Mouse (Mus musculus): ENCODE results near the gene Kctd14.
"Not testable (repeated sequence)": the region's sequence is repeated elsewhere in the genome, so short reads cannot be mapped to it uniquely, and the experiment has no call there.

The Kctd14 gene

DNA sequence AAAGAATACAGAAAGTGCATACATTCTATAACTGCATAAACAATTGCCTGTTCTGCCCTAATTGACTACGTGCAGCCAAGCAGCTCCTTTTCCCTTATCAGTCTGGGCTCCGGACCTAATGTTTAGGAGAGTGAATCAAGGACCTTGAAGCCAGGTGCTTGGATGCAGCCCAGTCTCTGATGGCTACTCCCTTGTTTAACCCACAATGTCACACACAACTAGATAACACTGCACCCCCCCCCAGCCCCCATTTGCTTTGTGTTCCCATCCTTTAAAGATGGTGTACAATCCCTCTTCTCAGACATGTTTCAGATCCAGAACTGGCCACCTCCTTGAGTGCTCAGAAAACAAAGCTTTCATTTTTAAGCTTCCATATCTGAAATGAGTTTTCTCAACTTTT, at the start of gene Kctd14:
Gene Kctd14 (plus strand): TSS at position 301 of the 400 bp plus-strand sequence.
- ATAC-seq (ENCODE audit: low TSS enrichment), result not testable (repeated sequence)

DNA sequence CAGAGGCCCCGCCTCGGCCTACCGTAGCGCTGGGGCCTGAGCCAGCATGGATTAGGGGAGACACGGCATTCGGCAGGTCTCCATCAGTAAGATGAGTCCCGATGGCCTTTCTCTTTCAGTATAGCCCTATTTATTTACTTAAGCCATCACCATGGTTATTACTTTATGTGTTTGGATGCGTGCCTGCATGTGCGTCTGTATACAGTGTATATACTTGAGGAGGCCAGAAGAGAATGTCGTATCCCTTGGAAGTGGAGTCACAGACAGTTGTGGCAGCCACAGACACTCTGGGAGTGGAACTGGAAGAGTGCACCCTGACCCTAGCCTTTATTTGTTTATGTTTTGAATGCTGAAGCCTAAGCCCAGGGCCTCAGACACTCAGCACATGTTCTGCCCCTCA, 44.0 kb upstream of the Kctd14 start:
- ATAC-seq (ENCODE audit: low TSS enrichment), result no peak

DNA sequence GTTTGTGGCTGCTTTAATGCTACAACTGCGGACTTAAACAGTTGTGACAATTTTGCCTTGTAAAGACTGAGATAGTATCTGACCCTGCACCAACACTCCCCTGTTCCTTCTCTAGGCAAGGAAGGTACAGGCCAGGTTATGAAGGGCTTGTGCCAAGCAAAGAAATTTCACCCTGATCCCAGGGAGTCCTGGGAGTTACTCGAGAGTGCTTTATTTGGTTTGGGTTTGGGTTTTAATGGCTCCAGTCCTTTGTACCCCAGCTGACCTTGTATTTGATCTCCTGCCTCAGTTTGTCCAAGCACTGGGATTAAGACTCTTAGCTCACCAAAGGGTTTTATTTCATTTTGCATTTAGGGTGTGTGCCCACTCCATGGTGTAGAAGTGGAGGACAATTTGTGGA, 40.0 kb upstream of the Kctd14 start:
- ATAC-seq (ENCODE audit: low TSS enrichment), result no peak

DNA sequence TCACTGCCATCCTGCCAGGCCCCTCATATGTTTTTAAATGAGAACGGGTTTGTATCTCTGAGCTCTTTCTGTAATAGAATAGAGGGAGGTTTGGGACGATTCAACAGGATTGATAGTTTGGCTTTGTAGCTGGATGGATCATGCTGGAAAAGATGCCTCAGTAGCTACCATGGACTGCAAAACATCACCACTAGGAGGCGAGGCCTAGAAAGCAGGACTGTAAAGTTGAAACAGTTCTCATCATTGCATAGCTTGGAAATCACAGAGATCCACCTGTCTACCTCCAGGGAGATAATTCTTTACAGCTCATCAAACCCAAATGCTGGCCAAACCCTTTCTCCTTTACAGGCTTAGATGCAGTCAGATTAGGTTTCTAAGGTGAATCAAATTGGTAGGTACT, 39.5 kb upstream of the Kctd14 start:
- ATAC-seq (ENCODE audit: low TSS enrichment), result no peak

DNA sequence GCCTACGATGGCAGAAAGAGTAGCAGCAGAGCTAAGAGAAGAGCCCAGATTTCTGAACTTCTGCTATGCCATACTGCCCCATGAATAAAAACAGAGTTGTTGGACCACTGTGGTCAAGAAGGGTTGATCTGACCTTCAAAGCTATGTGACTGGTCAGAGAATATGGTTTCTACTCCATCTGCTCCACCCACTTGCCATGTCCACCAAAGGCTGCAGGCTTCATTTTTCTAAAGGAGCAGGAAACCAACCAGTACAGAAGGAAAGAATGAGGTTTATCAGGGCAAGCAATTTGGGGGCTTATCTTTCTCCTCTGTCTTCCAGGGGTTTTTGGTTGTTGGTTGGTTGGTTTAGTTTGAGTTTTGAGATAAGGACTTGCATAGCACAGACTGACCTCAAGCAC, 37.1 kb upstream of the Kctd14 start:
- no peak for ATAC-seq (ENCODE audit: low TSS enrichment)

DNA sequence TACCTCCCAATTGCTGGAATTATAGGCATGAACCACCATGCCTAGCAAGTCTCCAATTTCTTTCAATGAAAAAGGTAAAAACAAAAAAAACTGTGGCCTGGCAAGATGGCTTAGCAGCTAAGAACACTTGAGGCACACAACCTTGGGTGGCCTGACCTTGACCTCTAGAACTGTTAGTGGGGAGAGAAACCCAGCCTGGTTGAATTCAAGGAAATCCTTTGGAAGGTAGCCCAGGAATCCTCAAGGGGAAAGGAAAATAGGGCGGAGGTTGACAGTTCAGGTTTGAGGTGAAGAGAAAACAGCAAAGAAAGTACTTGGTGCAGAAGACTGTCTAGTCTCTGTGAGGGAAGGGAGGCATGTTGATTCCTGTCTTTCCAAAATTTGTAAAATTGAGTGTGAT, 36.7 kb upstream of the Kctd14 start:
- no peak for ATAC-seq (ENCODE audit: low TSS enrichment)

DNA sequence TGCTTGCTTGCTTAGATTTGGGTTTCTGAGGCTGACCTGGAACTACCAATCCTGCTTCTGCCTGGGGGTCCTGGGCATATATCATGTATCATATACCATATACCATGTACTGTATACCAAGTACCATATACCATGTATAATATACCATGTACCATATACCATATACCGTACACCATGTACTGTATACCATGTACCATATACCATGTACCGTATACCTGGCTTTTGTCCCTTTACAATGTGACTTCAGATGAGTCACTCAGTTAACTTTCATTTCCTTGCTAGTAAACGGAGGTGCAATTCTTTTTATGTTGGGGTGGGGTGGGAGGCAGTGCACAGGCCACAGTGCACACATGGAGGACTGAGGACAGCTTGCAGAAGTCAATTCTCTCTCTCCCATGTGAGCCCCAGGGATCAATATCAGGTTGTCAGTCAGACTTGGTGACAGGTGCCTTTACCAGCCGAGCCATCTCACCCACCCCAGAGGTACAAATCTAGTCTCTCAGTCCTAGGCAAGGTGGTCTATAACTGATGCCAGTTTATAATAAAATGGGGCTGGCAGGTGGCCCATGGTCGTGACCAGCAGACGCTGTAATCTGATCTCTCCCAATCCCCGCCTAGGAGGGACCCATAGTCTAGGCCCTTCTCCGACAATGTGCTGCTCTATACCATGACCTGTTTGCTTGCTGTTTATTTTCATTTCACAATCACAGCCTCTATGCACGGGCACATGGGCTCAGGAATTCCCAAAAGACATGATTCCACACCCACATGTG, 36.0 kb upstream of the Kctd14 start:
- no peak for ATAC-seq (ENCODE audit: low TSS enrichment)

DNA sequence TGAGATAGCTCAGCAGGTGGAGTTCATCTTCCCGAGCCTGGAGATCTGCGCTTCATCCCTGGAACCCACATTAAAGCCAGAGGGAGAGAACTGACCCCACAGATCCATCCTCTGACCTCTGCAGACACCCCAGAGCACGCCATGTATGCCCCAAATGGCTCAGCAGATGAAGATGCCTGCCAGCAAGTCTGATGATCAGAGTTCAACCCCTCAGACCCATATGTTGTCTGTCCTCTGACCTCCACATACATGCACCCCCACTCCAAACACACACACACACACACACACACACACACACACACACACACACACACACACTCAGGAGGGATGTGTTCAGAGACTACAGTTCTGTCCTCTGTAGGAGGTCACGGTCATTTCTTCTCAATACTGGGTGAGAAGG, 34.6 kb upstream of the Kctd14 start:
- no peak for ATAC-seq (ENCODE audit: low TSS enrichment)

DNA sequence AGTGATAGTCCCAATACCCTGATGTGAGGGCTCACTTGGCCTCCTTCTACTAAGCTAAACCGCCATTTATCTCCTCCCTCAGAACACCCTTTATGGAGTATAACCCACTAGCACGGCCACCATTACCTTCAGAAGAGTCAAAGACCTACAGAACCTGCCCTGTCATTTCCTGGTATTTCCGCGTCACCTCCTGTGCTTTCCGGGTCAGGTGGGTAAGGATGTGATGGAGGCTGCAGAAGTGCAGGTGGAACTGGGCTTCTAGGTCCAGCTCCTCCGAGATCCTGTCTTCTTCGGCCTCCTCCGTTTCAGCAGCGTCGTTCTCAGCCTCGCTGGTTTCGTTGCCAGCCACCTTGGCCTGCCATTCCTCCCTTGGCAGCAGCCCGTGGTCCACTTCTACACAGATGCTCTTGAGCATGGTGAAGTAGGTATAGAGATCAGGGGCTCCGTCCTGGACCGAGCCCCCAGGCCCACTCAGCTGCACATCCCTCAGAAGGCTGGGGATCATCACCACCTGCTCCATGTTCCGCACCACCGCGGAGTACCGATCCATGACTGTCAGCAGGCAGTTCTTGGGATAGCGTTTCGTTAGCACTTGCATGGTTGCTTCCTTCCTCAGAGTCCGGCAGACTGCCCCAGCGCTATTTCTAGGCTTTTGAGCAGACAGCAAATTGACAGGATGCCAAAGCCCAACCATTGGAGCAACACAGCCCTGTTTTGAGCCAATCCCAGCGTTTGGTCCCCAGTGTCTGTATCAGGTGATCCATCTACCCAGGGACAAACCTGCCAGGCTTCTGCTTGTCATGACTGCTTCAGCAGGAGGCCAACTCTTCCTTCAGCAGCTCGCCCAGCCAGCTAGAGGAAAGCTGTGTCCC, 34.0 kb upstream of the Kctd14 start, which contains the start of gene Thrsp:
Gene Thrsp (minus strand): TSS at position 825 of the 872 bp plus-strand sequence.
- ATAC-seq (ENCODE audit: low TSS enrichment), result peak; percentile 62

DNA sequence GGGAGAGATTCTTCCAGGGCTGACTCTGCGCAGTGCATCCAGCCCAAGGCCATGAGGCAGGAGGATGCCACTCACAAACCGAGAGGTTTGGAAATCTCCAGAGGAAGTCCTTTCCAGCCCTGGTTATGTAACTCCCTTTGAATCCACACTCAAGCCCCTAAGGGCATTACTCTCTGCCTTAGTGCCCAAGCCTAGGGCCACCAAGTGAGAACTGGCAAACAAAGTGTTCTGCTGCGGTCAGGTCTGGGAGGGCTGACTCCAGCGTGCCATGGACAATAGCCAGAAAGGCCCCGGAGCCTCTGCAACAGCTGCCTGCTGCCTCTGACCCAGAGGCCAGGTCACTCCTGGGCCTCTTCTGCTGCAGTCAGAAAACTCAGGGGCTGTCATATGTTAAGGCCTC, 32.4 kb upstream of the Kctd14 start:
- no peak for ATAC-seq (ENCODE audit: low TSS enrichment)

DNA sequence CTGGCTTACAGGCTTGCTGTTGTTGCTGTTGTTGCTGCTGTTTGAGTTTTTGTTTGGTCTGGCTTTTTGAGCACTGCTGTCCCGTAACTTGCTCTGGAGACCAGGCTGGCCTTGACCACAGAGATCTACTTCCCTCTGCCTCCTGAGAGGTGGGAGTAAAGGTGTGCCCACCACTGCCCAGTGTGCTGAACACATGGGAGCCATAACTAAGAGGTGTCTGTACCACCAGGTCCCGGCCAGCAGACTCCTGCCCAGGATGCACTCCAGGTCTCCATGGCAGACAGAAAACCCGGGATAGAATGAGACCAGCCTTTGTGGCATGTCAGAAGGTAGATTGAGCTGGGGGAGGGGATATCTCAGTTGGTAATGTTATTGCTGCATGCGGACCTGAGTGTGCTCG, 32.0 kb upstream of the Kctd14 start:
- no peak for ATAC-seq (ENCODE audit: low TSS enrichment)

DNA sequence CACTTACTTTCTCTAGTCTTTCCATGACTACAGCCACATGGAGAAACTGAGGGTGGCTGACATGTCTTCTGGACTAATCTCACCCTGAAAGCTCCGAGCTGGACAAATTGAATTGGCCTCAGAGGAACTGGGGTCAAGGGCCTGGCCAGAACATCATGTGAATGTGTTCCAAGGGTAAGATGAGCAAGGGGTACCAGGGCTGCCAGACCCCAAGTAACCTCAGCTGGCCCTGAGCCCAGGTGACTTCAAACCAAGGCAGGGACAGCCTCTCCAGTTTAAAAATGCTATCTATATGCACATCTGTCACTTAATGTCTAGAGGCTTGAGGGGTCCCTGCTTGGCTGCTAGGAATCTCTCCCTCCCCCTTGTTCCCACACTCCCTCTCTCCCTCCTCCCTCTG, 30.7 kb upstream of the Kctd14 start:
- no peak for ATAC-seq (ENCODE audit: low TSS enrichment)

DNA sequence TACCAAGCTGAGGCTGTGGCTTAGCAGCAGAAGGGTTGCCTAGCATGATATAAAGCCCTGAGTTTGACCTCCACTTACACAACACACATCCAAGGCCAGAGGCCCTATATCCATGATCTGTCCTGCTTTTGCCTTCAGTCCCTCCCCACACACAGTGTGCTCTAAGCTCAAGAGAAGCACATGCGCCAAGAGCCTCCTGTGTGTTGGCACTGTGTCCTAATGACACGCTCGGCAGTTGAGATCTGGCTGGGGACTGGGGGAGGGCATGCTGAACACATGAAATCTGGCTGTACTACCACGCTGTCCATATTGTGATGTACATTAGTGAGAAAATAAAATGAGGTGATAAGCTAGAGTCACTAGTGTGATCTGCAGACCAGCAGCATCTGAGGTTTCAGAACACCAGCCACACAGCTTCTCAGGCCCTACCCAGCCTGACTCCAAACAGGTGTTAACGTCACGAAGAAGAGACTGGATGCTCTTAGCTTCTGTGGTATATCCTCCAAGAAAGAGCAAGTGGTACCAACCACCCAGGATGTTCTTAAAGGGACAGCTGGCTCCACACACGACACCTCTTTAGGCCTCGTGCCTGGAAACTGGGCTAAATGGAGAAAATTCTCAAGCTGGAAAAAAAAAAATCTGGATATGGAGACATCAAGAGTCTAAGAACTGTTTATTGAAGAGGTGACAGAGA, 30.0 kb upstream of the Kctd14 start:
- ATAC-seq (ENCODE audit: low TSS enrichment), result peak; percentile 57

DNA sequence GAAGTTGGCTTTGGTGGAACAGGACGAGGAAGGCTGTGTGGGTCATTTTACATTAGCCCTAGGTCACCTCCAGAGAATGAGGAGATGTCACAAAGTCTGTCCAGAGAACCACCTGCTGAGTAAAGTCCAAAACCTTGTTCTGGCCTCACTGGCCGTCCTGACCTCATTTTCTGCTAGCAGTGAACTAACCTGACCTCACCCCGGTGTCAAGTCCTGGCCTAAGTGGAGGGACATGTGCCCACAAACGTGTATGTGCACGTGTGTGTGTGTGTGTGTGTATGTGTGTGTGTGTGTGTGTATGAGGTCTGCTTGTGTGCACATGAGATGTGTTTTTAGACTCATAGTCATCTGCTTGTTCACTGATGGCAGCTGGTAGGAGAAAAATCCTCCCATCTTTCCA, 27.4 kb upstream of the Kctd14 start:
- ATAC-seq (ENCODE audit: low TSS enrichment), result no peak

DNA sequence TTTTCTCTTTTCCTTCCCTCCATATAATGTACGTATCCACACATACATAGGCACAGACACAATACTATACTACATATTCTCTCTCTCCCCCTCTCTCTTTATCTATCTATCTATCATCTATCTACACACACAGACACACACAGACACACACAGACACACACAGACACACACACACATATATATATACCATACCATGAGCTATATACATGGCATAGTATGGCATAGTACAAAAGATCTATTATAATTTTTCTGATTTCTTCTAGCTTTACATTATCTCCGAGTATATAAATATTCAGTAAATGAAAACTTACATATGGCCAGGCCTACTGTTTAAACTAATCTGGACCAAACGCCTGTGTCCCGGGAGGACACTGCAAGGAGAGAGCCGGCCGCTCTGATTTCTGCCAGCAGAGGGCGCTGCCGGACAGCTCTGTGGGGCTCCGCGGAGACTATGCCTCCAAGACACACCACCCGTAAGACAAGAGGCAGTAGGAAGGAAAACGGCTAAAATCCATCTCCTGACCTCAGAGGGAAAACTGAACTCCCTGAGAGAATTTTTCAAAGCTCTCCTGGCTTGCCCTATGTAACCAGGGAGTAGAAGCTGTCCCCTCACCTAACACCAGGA, 26.4 kb upstream of the Kctd14 start:
- peak; percentile 82 for ATAC-seq (ENCODE audit: low TSS enrichment)

DNA sequence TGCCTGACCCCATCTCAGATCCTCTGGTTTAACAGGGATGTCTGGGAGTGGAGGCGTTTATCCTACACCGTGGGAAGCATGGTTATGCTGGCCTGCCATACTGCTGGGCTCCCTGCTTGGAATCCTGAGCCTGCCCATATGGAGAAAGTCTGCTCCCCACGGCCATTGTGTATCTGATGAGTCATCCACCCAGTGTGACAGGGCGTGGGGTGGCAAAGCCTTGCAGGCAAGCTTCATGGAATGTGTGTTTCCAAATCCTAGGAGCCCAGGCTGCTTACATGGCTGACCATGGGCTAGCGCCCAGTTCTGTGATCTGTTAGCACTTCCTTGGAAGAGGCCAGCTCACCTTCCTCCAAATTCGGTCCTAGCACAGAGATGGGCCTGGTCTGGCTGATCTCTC, 24.6 kb upstream of the Kctd14 start:
- peak; percentile 56; the same call in 1 of the 2 replicates for ATAC-seq (ENCODE audit: low TSS enrichment)

DNA sequence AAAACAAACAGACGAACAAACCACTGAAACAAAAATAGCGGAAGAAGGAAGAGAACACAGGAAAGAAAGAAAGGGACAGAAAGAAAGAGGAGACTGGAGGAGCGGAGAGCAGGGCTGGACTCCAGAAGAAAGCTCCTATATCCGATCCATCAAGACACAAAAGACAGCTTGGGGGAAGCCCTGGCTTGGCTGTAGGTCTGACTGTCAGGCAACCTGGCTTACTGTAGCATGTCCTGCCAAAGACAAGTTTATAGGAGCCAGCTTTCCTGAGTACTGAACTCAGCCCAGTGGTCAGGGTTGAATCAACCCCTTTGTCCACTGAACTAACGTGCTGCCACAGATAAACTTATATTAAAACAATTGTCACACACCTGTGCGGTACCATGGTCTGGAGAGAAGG, 23.8 kb upstream of the Kctd14 start:
- no peak for ATAC-seq (ENCODE audit: low TSS enrichment)

DNA sequence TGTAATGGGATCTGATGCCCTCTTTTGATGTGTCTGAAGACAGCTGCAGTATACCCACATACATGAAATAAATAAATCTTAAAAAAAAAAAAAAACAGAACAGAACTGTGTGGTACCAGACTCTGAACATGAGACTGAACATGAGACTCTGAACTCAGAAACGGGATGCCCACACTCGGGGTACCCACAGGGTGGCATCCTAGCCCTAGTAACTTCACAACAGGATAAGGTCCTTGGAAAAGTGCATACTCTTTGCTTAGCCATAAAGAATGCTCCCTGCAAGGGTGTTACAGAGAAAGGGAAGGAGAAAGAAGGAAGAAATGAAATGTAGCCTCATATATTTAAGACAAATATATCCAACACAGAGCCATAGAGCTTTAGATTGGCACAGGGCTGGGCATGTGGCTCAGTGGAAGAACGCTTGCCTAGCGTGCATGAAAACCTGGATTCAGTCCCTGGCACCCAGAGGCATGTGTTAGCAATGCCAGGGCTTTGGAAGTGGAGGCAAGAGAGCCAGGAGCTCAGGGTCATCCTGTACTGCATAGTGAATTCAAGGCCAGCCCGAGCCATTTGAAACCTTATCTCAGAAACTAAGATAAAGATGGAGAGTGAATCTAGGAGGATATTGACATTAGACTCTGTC, 23.2 kb upstream of the Kctd14 start:
- ATAC-seq (ENCODE audit: low TSS enrichment), result no peak

DNA sequence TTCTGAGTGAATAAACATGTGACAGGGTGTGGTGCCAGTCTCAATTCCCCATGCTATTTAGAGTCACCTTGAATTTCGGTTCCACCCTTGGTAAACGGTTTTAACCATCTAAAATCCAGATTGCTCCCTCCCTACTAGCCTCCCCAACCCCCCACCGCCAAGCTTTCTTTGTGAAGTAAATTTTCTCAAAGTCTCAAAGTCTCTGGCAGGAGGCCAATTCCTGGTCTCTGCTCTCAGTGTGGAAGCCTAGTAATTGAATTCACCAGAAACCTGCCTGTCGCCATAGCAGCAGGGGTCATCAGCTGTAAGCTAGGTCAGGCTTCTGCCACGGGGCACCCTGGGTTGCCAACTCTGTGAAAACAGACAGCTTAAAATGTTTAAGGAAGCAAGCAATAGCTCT, 21.4 kb upstream of the Kctd14 start:
- ATAC-seq (ENCODE audit: low TSS enrichment), result no peak

DNA sequence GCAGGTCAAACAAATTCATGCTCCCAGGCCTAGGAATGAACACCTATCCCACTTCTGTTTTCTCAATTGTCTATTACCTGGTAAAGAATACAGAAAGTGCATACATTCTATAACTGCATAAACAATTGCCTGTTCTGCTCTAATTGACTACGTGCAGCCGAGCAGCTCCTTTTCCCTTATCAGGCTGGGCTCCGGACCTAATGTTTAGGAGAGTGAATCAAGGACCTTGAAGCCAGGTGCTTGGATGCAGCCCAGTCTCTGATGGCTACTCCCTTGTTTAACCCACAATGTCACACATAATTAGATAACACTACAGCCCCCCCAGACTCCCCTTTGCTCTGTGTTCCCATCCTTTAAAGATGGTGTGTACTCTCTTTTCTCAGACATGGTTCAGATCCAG, 17.6 kb upstream of the Kctd14 start:
- ATAC-seq (ENCODE audit: low TSS enrichment), result not testable (repeated sequence)

DNA sequence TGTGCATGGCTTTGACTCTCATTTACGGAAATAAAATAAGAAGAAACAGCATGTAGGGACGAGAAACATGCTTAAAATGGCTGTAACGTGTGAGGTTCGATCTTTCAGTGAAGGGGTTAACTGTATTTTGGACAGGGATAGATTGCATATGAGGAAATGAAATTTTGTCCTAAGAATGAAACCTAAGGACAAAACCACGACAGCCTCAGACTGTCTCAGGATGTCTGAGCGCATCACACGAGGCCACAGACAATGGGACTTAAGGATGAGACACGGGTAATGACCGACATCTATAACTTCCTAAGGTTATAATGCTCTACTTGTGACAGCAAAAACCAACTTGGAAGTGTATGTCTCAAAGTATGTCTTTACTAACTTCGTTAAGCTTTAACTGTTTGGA, 16.6 kb upstream of the Kctd14 start:
- no peak for ATAC-seq (ENCODE audit: low TSS enrichment)

DNA sequence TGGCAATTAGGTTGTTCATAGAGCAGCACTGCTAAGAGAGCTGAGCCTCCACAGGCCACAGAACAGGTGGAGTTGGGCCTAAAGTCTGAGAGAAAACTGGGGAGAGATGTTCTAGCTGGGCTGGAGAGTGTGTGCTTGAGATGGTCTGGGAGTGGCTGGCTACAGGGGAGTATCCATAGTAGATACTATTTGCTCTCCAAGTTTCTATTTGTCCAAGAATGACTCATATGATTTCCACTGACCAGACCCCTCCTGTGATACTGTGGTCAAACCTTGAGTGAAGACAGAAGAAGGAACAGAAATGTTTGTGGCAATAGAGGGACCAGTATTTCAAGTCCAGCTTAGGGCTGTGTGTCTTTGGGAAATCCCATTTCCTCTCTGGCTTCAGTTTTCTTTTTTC, 12.1 kb upstream of the Kctd14 start:
- ATAC-seq (ENCODE audit: low TSS enrichment), result no peak
